Mouse (Mus musculus): ENCODE results near the gene Ccndbp1. TPM values are rescaled to one million over a fixed set of nuclear protein-coding genes. Genes with fewer than 3 reads are reported as not detected.
"Not testable (repeated sequence)": the region's sequence is repeated elsewhere in the genome, so short reads cannot be mapped to it uniquely, and the experiment has no call there.

Gene Ccndbp1
- total RNA-seq (2021): 10 to 100 TPM; 52.7 to 56.3 TPM
- long read RNA-seq, transcript Ccndbp1-201 (11 exons, 1,569 nt): major isoform, 59 of 69 reads
- long read RNA-seq, partial matches to known transcripts: 0 of 69 reads
- long read RNA-seq, other reads (novel, unspliced or antisense): 6 of 69 reads

GRCm38 (mm10) chr2:121007925-121008663, at the start of gene Ccndbp1:
Gene Ccndbp1 (plus strand): TSS chr2:121008403.
- peak; percentile 77 to 87 for DNase-seq (ENCODE audit: low spot score in 2 of 2)

GRCm38 (mm10) chr2:120959363-120959762, 48.8 kb upstream of the Ccndbp1 start:
- no peak for DNase-seq (ENCODE audit: low spot score in 2 of 2)

GRCm38 (mm10) chr2:120959827-120960226, 48.4 kb upstream of the Ccndbp1 start:
- no peak for DNase-seq (ENCODE audit: low spot score in 2 of 2)

DNA sequence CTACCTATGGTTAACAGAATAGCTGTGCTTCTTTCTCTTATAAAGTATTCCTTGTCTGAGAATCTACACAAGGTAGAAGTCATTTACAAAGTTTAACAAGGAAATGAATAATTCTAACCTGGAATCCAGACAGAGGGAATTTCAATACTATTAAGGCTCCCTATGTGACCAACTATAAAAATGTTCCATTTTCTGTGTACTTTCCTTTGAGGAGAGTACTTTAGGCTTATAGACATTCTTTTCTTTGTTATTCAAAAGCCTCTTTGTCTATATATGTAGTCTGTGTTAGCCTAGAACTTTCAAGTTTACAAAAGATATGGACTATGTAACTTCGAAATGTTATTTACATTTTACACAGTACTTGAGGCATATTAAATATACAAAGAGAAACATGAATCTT, 47.9 kb upstream of the Ccndbp1 start:
- no peak for DNase-seq (ENCODE audit: low spot score in 2 of 2)

DNA sequence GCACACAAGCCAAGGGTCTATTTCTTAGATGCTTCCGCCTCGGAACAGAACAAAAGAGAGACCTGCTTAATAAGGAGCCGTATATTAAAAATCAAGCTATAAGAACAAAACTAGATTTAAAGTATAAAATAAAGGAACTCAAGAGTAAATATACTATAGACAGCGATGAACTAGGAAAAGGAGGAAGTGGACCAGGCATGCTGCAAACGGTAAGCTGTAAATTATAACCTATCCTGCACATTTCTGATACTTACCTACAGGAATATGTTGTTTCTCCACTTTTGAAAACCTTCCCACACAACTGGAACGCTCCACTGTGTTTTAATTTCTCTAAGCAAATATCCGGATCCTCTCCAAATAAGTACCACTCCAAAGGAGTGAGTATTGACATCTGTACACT, 45.1 kb upstream of the Ccndbp1 start:
- DNase-seq (ENCODE audit: low spot score in 2 of 2): no peak

- DNase-seq (ENCODE audit: low spot score in 2 of 2): no peak
These were observed 42.7 kb upstream of the Ccndbp1 start for GRCm38 (mm10) chr2:120965486-120965885.

GRCm38 (mm10) chr2:120970045-120970539, 38.1 kb upstream of the Ccndbp1 start:
- DNase-seq (ENCODE audit: low spot score in 2 of 2): no peak

DNA sequence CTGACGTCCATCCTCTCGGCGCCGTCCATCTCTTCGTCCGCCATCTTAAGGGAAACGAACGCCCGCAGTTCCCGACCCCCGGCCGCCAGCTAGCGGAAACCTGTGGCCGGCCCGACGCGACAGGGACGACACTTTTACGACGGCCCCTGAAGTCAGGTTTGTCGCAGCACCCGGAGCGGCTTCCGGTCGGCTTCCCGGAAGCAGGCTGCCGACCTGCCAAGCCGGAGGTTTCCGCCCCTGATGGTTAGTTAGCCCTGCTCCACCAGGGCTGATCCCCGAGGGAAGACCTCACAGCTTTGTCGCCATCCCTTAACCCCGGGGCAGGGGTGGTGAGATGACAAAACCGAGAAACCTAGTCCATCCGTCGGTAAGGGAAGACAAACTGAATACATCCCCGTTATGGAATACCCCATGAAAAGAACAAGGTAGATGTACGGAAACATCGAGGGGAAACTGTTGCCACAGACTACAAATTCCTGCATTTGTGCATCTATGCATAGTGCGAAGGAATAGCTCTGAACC, 37.6 kb upstream of the Ccndbp1 start, which contains the start of gene Ubr1:
Gene Ubr1, minus strand, starts transcription at position 157 of the 522 bp plus-strand sequence.
- peak; percentile 80 to 86 for DNase-seq (ENCODE audit: low spot score in 2 of 2)

GRCm38 (mm10) chr2:120971766-120972165, 36.4 kb upstream of the Ccndbp1 start:
- DNase-seq (ENCODE audit: low spot score in 2 of 2): no peak

DNA sequence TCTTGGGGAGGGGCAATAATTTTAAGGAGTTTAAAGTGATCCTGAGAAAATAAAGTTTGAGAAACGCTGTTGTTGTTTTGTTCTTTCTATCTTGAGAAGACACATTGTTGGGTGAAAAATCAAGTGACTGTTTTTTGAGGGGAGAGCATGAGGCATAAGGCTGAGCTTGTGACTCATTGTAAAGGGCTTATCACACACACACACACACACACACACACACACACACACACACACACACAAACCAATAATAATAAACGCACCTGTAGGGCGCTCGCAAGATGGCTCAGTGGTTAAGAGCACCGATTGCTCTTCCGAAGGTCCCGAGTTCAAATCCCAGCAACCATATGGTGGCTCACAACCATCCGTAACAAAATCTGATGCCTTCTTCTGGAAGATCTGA, 35.9 kb upstream of the Ccndbp1 start:
- not testable (repeated sequence) for DNase-seq (ENCODE audit: low spot score in 2 of 2)

DNA sequence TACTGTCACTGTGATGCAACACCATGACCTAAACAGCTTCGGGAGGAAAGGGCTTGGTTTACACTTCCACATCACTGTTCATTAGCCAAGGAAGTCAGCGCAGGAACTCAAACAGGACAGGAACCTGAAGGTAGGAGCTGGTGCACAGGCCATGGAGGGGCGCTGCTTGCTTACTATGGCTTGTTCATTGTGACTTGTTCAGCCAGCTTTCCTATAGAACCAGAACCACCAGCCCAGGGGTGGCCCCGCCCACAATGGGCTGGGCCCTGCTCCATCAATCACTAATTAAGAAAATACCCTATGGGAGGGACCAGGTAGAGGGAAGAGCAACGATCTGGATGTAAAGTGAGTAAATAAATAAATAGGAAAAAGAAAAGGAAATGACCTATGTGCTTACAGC, 35.2 kb upstream of the Ccndbp1 start:
- DNase-seq (ENCODE audit: low spot score in 2 of 2): no peak

- DNase-seq (ENCODE audit: low spot score in 2 of 2): peak in 1 of 2 experiments; percentile 15
These were observed 31.9 kb upstream of the Ccndbp1 start for GRCm38 (mm10) chr2:120976308-120976707.

DNA sequence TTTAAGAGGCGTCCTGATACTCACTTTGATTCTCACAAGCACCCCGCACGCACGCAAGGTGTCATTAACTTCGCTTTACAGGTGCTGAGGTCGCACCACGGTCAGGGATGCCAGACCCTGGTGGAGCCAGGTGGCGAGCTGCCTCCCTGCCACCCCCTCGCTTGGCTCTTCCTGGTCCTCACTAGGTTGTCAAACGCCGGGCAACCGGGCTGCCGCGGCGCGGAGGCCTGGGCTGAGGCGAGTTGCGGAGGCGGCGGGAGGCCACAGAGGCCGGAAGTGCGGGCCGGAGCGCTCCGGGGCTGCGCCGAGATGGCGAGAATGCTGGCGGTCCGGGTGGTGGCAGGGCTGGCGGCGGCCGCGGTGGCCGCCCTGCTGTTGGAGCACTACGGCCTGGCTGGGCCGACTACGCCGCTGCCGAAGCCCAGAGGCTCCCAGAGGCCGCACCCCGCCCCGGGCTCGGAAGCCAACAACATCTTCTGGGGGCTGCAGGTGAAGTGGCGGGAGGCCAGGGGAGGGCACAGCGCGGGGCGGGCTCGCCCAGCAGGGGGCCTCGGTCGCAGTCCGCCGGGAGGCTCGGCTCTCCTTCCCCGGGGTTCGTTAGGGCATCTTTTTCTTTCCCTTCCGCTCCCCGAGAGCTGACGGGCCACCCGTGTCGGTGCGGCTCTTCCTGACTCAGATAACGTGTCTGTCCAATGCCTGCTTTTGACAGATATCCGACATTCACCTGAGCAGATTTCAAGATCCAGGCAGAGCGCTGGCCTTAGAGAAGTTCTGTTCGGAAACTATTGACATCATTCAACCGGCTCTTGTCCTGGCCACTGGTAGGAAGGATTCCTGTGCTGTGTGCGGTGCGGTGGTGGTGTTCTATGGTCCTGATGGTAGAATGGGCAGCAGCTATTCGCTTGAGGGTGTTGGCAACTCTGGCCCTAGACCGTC, 30.9 kb upstream of the Ccndbp1 start, which contains the start of gene Tmem62:
Gene Tmem62, plus strand, starts transcription at position 28 of the 936 bp plus-strand sequence.
- peak; percentile 68 to 74 for DNase-seq (ENCODE audit: low spot score in 2 of 2)

- DNase-seq (ENCODE audit: low spot score in 2 of 2): no peak
These were observed 30.1 kb upstream of the Ccndbp1 start for GRCm38 (mm10) chr2:120977926-120978692.

- DNase-seq (ENCODE audit: low spot score in 2 of 2): no peak
These were observed 29.5 kb upstream of the Ccndbp1 start for GRCm38 (mm10) chr2:120978693-120979037.

DNA sequence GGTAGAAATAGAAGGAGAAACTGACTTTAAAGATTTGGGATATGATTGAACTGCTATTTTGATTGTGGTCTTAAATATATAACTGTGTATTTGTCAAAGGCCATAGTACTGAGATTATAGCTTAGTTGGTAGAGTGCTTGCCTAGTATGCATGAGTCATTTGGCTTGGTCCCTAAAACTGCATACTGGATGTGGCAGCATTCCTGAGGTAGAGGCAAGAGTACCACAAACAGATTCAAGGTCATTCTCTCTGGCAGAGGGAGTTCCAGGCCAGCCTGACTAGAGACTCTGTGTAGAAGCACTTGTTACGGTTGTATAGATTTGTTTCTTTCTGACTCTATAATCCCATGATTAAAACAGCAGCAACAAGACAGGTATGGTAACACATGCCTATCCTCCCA, 28.4 kb upstream of the Ccndbp1 start:
- no peak for DNase-seq (ENCODE audit: low spot score in 2 of 2)

GRCm38 (mm10) chr2:120980861-120981260, 27.3 kb upstream of the Ccndbp1 start:
- DNase-seq (ENCODE audit: low spot score in 2 of 2): no peak

- no peak for DNase-seq (ENCODE audit: low spot score in 2 of 2)
These were observed 24.6 kb upstream of the Ccndbp1 start for GRCm38 (mm10) chr2:120983611-120984010.

GRCm38 (mm10) chr2:120985241-120985640, 23.0 kb upstream of the Ccndbp1 start:
- DNase-seq (ENCODE audit: low spot score in 2 of 2): no peak

DNA sequence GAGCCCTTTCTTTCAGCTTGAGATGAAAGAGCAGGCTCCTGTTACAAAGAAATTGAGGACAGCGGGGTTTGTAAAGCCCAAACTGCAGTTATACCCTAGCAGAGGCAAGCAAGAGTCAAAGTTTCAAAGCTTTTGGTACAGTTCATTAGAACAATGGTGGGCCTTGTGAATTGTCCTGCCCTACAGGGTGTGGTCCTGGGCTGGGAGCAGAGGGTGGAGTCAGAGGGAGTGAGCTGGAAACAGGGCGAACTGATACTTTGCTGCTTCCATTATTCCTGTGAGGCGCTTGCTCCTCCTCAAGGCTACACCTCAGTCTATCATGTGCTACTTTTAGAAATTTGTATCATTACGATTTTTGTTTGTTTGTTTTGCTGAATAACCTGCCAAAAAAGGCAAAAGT, 17.0 kb upstream of the Ccndbp1 start:
- no peak for DNase-seq (ENCODE audit: low spot score in 2 of 2)

DNA sequence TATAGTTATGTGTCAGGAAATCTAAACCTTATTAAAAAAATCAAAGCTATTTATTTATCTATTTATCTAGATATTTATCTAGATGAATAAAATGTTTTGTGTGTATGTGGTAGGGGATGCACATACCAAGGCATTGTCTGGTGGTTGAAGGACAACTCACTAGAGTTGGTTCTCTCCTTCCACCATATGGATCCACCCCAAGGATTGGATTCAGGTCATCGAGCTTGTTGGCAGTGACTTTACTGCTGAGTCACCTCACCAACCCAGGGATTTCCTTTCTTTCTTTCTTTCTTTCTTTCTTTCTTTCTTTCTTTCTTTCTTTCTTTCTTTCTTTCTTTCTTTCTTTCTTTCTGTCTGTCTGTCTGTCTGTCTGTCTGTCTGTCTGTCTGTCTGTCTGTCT, 11.6 kb upstream of the Ccndbp1 start:
- not testable (repeated sequence) for DNase-seq (ENCODE audit: low spot score in 2 of 2)
